Mouse (Mus musculus) limb, embryonic 11.5 days (tissue): Measurements from ENCODE around the gene Brd7. TPM values are rescaled to one million over a fixed set of nuclear protein-coding genes. Genes with fewer than 3 reads are reported as not detected.

ENCODE experiments used
- ATAC-seq: fragments of 200-750 bp; cut with Nextera tagmentation; 2 replicates; pipeline ENCODE4 v1.8.0; 2017; ENCODE audit warnings: low read depth; ENCODE audit not compliant: insufficient number of reproducible peaks, low FRiP score, low TSS enrichment
- DNase-seq: peaks from one replicate; pipeline ENCODE4 v3.0.0-alpha.2; 2015; ENCODE audit warnings: low spot score
- H3K27ac ChIP-seq: fragments of 300-500 bp; sonication (generic); replicated peaks from 2 replicates; pipeline ENCODE4 v1.5.1; 2014; ENCODE audit warnings: low read depth, mild to moderate bottlenecking, low read length
- H3K27me3 ChIP-seq: fragments of 300-500 bp; sonication (generic); 2 replicates; pipeline ENCODE4 v1.6.1; 2014; ENCODE audit warnings: mild to moderate bottlenecking, low read length, mixed read lengths; ENCODE audit not compliant: control insufficient read depth, insufficient read depth
- H3K36me3 ChIP-seq: fragments of 300-500 bp; sonication (generic); 2 replicates; pipeline ENCODE4 v1.6.1; 2014; ENCODE audit warnings: mild to moderate bottlenecking, low read length, moderate library complexity, mixed read lengths; ENCODE audit not compliant: control insufficient read depth, insufficient read depth
- H3K4me1 ChIP-seq: fragments of 300-500 bp; sonication (generic); 2 replicates; pipeline ENCODE4 v1.6.1; 2014; ENCODE audit warnings: low read length, mixed read lengths; ENCODE audit not compliant: control insufficient read depth, insufficient read depth
- H3K4me2 ChIP-seq: fragments of 300-500 bp; sonication (generic); 2 replicates; pipeline ENCODE4 v1.6.1; 2014; ENCODE audit warnings: low read depth, mild to moderate bottlenecking, moderate library complexity; ENCODE audit not compliant: severe bottlenecking
- H3K4me3 ChIP-seq: fragments of 300-500 bp; sonication (generic); 2 replicates; pipeline ENCODE4 v1.5.1; 2014; ENCODE audit warnings: low read depth, low read length
- H3K9ac ChIP-seq: fragments of 300-500 bp; sonication (generic); 2 replicates; pipeline ENCODE4 v1.6.1; 2014; ENCODE audit warnings: mild to moderate bottlenecking, low read length
- H3K9me3 ChIP-seq: fragments of 300-500 bp; sonication (generic); 2 replicates; pipeline ENCODE4 v1.6.1; 2016; ENCODE audit warnings: low read length; ENCODE audit not compliant: control insufficient read depth
- WGBS: fragments of 180-500 bp; shearing (Covaris S2); extraction: QIAGEN DNeasy Blood & Tissue Kit; methylation state at CpG from one replicate; pipeline ENCODE4 v1.1.7; 2014; 5-methylcytosine and 5-hydroxymethylcytosine counted together
- polyA plus RNA-seq: library from polyadenylated mRNA; unstranded; fragments of >200 nt; fragmentation: Nextera tagmentation; extraction: Ambion mirVana; gene quantifications from 2 replicates; pipeline ENCODE4 v1.2.1, GENCODE M21; 2014

Brd7 gene
- 108 and 112 TPM in 2 replicates for polyA plus RNA-seq

- Histone ChIP-seq H3K27ac (peak within 1 kb of the TSS; percentile 90), H3K4me2 (peak within 1 kb of the TSS; percentile 86), H3K9me3 (no peaks in the 10 kb centered on the region), H3K27me3 (no peaks in the 10 kb centered on the region), H3K4me3 (peak within 1 kb of the TSS; percentile 91), H3K36me3 (peaks cover 13% of the 10 kb centered on the region), H3K9ac (peak within 1 kb of the TSS; percentile 96), H3K4me1 (0 out of 2 replicates have a peak, but pooled peaks cover 4% of the 10 kb centered on the region)
- WGBS = under 1% methylated on average over 89 of the region's 91 CpGs
- peak; percentile 86 for ATAC-seq
- DNase-seq = peak; percentile 93
Measured at GRCm38 (mm10) chr8:88361708-88362428, at the start of gene Brd7. Gene Brd7, minus strand, starts transcription at chr8:88362194.

GRCm38 (mm10) chr8:88411461-88411860 lies 49.5 kb upstream of the Brd7 start:
- Histone ChIP-seq H3K9me3 (no peaks in the 10 kb centered on the region), H3K27ac (no peak overlapping the region), H3K4me2 (no peak overlapping the region), H3K4me3 (no peak overlapping the region), H3K27me3 (no peaks in the 10 kb centered on the region), H3K36me3 (no peaks in the 10 kb centered on the region), H3K4me1 (peaks cover 11% of the 10 kb centered on the region), H3K9ac (no peak overlapping the region)
- ATAC-seq = no peak
- DNase-seq = peak; percentile 62
- WGBS = 20% methylated on average over 6 of the region's 6 CpGs

- no peak overlapping the region for H3K4me3 ChIP-seq
- 48% methylated on average over 11 of the region's 11 CpGs for WGBS
- no peak overlapping the region for H3K9ac ChIP-seq
- no peak for ATAC-seq
- no peaks in the 10 kb centered on the region for H3K9me3 ChIP-seq
- DNase-seq = no peak
- no peaks in the 10 kb centered on the region for H3K27me3 ChIP-seq
- H3K36me3 ChIP-seq = no peaks in the 10 kb centered on the region
- H3K4me2 ChIP-seq = no peak overlapping the region
- H3K27ac ChIP-seq = no peak overlapping the region
- peaks cover 11% of the 10 kb centered on the region for H3K4me1 ChIP-seq
Measured at GRCm38 (mm10) chr8:88409401-88409940, 47.5 kb upstream of the Brd7 start.

- Histone ChIP-seq H3K4me1 (peaks cover 11% of the 10 kb centered on the region), H3K4me2 (no peak overlapping the region), H3K4me3 (no peak overlapping the region), H3K36me3 (no peaks in the 10 kb centered on the region), H3K27me3 (no peaks in the 10 kb centered on the region), H3K27ac (no peak overlapping the region), H3K9ac (no peak overlapping the region), H3K9me3 (no peaks in the 10 kb centered on the region)
- ATAC-seq = no peak
- DNase-seq = no peak
- WGBS = 88% methylated on average over 6 of the region's 6 CpGs
Measured at GRCm38 (mm10) chr8:88407716-88408115, 45.7 kb upstream of the Brd7 start.

GRCm38 (mm10) chr8:88398060-88398459 lies 36.1 kb upstream of the Brd7 start:
- no peaks in the 10 kb centered on the region for H3K9me3 ChIP-seq
- H3K4me1 ChIP-seq = no peaks in the 10 kb centered on the region
- no peak overlapping the region for H3K4me2 ChIP-seq
- no peaks in the 10 kb centered on the region for H3K36me3 ChIP-seq
- ATAC-seq (no peak), DNase-seq (no peak)
- no peak overlapping the region for H3K4me3 ChIP-seq
- H3K9ac ChIP-seq = no peak overlapping the region
- WGBS = 83% methylated on average over 4 of the region's 4 CpGs
- no peak overlapping the region for H3K27ac ChIP-seq
- no peaks in the 10 kb centered on the region for H3K27me3 ChIP-seq

GRCm38 (mm10) chr8:88393298-88393697 lies 31.3 kb upstream of the Brd7 start:
- Histone ChIP-seq H3K4me3 (no peak overlapping the region), H3K9ac (no peak overlapping the region), H3K4me2 (no peak overlapping the region), H3K9me3 (no peaks in the 10 kb centered on the region), H3K4me1 (no peaks in the 10 kb centered on the region), H3K36me3 (no peaks in the 10 kb centered on the region), H3K27me3 (no peaks in the 10 kb centered on the region), H3K27ac (no peak overlapping the region)
- DNase-seq = no peak
- WGBS = 92% methylated on average over 3 of the region's 3 CpGs
- no peak for ATAC-seq

- no peak overlapping the region for H3K27ac ChIP-seq
- H3K9me3 ChIP-seq = no peaks in the 10 kb centered on the region
- H3K9ac ChIP-seq = no peak overlapping the region
- no peaks in the 10 kb centered on the region for H3K36me3 ChIP-seq
- H3K4me1 ChIP-seq = no peaks in the 10 kb centered on the region
- DNase-seq (no peak), ATAC-seq (no peak)
- 95% methylated on average over 1 of the region's 1 CpGs for WGBS
- no peaks in the 10 kb centered on the region for H3K27me3 ChIP-seq
- no peak overlapping the region for H3K4me2 ChIP-seq
- no peak overlapping the region for H3K4me3 ChIP-seq
Measured at GRCm38 (mm10) chr8:88390749-88391148, 28.8 kb upstream of the Brd7 start.

GRCm38 (mm10) chr8:88388691-88389239 lies 26.8 kb upstream of the Brd7 start:
- Histone ChIP-seq H3K4me2 (no peak overlapping the region), H3K4me1 (no peaks in the 10 kb centered on the region), H3K4me3 (no peak overlapping the region), H3K27me3 (no peaks in the 10 kb centered on the region), H3K9ac (no peak overlapping the region), H3K36me3 (no peaks in the 10 kb centered on the region), H3K9me3 (no peaks in the 10 kb centered on the region), H3K27ac (no peak overlapping the region)
- 68% methylated on average over 7 of the region's 7 CpGs for WGBS
- no peak for DNase-seq
- no peak for ATAC-seq
